17 mouse cellular contexts compared by ENCODE assay signal in genomic region chr6:34716206-34716887, GRCm38 (mm10).
DNase-seq lines count a peak whose midpoint lies in the region; ATAC-seq and TF ChIP-seq lines count a peak whose summit lies in the region.
"Had no signal": no experiment of that assay in that cellular context is flagged by ENCODE, and none has a peak within 500 bp of the region (broad histone marks: within the 10 kb centered on the region; RNA-seq: fewer than 3 reads in every experiment).

No protein-coding gene starts in this region.

- no peak overlapping the region for H3K4me3 ChIP-seq in heart, embryonic 15.5 days
- H3K4me3 ChIP-seq in lung, embryonic 16.5 days (ENCODE audit: low read length) = no peak overlapping the region
- H3K4me3 ChIP-seq in embryonic fibroblast, embryonic 13.5 days (ENCODE audit: insufficient read depth, low read length) = no peak overlapping the region
- no peak overlapping the region for H3K4me3 ChIP-seq in stomach, embryonic 15.5 days (replicated peaks)
- H3K4me3 ChIP-seq: erythroblast, embryonic 14.5 days; hindbrain, embryonic 12.5 days; midbrain, embryonic 12.5 days had no signal

- TF ChIP-seq CTCF in embryonic fibroblast, embryonic 13.5 days (IDR thresholded peaks at IDR 0.05; ENCODE audit: borderline replicate concordance, insufficient read depth, low read length) = no peak

- WGBS in heart, embryonic 15.5 days = 79% methylated on average over 9 of the region's 9 CpGs
- 72% methylated on average over 9 of the region's 9 CpGs for WGBS in lung, embryonic 16.5 days
- 76% methylated on average over 9 of the region's 9 CpGs for WGBS in stomach, embryonic 15.5 days

- peak overlapping the region; percentile 81 for H3K27ac ChIP-seq in heart, embryonic 15.5 days
- H3K27ac ChIP-seq in lung, embryonic 16.5 days (ENCODE audit: low read length) = peak overlapping the region; percentile 72
- H3K27ac ChIP-seq in embryonic fibroblast, embryonic 13.5 days (ENCODE audit: insufficient read depth, low read length) = peak overlapping the region; percentile 96
- peak overlapping the region; percentile 31; the same call in 1 of the 2 replicates for H3K27ac ChIP-seq in stomach, embryonic 15.5 days
- H3K27ac ChIP-seq: hindbrain, embryonic 12.5 days; midbrain, embryonic 12.5 days had no signal

- peaks cover 74% of the 10 kb centered on the region for H3K4me1 ChIP-seq in heart, embryonic 15.5 days (replicated peaks)
- H3K4me1 ChIP-seq in lung, embryonic 16.5 days (replicated peaks; ENCODE audit: control insufficient read depth, insufficient read depth, low read length) = peaks cover 39% of the 10 kb centered on the region
- peaks cover 47% of the 10 kb centered on the region for H3K4me1 ChIP-seq in embryonic fibroblast, embryonic 13.5 days (ENCODE audit: control insufficient read depth, insufficient read depth, low read length)
- peaks cover 12% of the 10 kb centered on the region; the same call in 1 of the 2 replicates for H3K4me1 ChIP-seq in stomach, embryonic 15.5 days

- H3K9me3 ChIP-seq in heart, embryonic 15.5 days (replicated peaks) = no peaks in the 10 kb centered on the region
- H3K9me3 ChIP-seq in lung, embryonic 16.5 days (ENCODE audit: control insufficient read depth, low read length) = no peaks in the 10 kb centered on the region
- no peaks in the 10 kb centered on the region for H3K9me3 ChIP-seq in stomach, embryonic 15.5 days
- H3K9me3 ChIP-seq: hindbrain, embryonic 12.5 days; midbrain, embryonic 12.5 days had no signal

- H3K4me2 ChIP-seq in heart, embryonic 15.5 days = no peak overlapping the region
- H3K4me2 ChIP-seq in lung, embryonic 16.5 days (ENCODE audit: low read depth, low read length) = no peak overlapping the region
- no peak overlapping the region for H3K4me2 ChIP-seq in stomach, embryonic 15.5 days
- H3K4me2 ChIP-seq: hindbrain, embryonic 12.5 days; midbrain, embryonic 12.5 days had no signal

- no peak for ATAC-seq in heart, embryonic 15.5 days (replicated peaks; ENCODE audit: insufficient number of reproducible peaks, insufficient read depth, low FRiP score, low read depth)
- ATAC-seq in lung, embryonic 16.5 days (ENCODE audit: low read depth) = no peak
- ATAC-seq in stomach, embryonic 15.5 days (ENCODE audit: insufficient read depth, low FRiP score, low read depth) = no peak
- ATAC-seq: forebrain, postnatal 0 days had no signal

- H3K9ac ChIP-seq in heart, embryonic 15.5 days = no peak overlapping the region
- no peak overlapping the region for H3K9ac ChIP-seq in lung, embryonic 16.5 days (ENCODE audit: low read length)
- H3K9ac ChIP-seq in stomach, embryonic 15.5 days = no peak overlapping the region
- H3K9ac ChIP-seq: forebrain, postnatal 0 days; hindbrain, embryonic 12.5 days; midbrain, embryonic 12.5 days had no signal

- H3K36me3 ChIP-seq in heart, embryonic 15.5 days = no peaks in the 10 kb centered on the region
- no peaks in the 10 kb centered on the region for H3K36me3 ChIP-seq in lung, embryonic 16.5 days (ENCODE audit: control insufficient read depth, insufficient read depth, low read length)
- no peaks in the 10 kb centered on the region for H3K36me3 ChIP-seq in stomach, embryonic 15.5 days
- H3K36me3 ChIP-seq: hindbrain, embryonic 12.5 days; midbrain, embryonic 12.5 days had no signal

- TF ChIP-seq POLR2A in embryonic fibroblast, embryonic 13.5 days (IDR thresholded peaks at IDR 0.05; ENCODE audit: low read depth, low read length) = no peak

- no peak for DNase-seq in heart, postnatal 14 days
- no peak for DNase-seq in lung, adult 18-20 months
- no peak for DNase-seq in embryo, embryonic 11 days
- DNase-seq in right cerebral cortex, postnatal 25 days = no peak
- DNase-seq: cerebellum, postnatal 10 days; forebrain, postnatal 0 days; gastrocnemius, postnatal 14 days; kidney, adult 8-10 months; spleen, adult 18-20 months; thymus, postnatal 36 days had no signal

- intact Hi-C loops in heart, postnatal 14 days (cut with DNase I) = no loop called here

- no peaks in the 10 kb centered on the region for H3K27me3 ChIP-seq in heart, embryonic 15.5 days
- H3K27me3 ChIP-seq in lung, embryonic 16.5 days (ENCODE audit: control insufficient read depth, insufficient read depth, low read depth, low read length) = no peaks in the 10 kb centered on the region
- no peaks in the 10 kb centered on the region for H3K27me3 ChIP-seq in stomach, embryonic 15.5 days (replicated peaks)
- H3K27me3 ChIP-seq: hindbrain, embryonic 12.5 days; midbrain, embryonic 12.5 days had no signal

Comparison
In these comparisons a context has a peak if more than half of its experiments do, and no peak if none do; other contexts are left out.
1. H3K27ac ChIP-seq: peak in every context shown above with its lines; median percentile 96 in embryonic fibroblast, embryonic 13.5 days; 81 in heart, embryonic 15.5 days; 72 in lung, embryonic 16.5 days; 31 in stomach, embryonic 15.5 days.